Mouse (Mus musculus): ENCODE data around the gene Fam161b. TPM values are rescaled to one million over a fixed set of nuclear protein-coding genes. Genes with fewer than 3 reads are reported as not detected.

Fam161b gene
- 10 to 100 TPM; 11.9 to 14.8 TPM for total RNA-seq (2021)
- long read RNA-seq, experiment 1, transcript Fam161b-202 (9 exons, 3,000 nt), result major isoform, 7 of 12 reads
- long read RNA-seq, experiment 1, partial matches to known transcripts, result 1 of 12 reads
- long read RNA-seq, experiment 1, other reads (novel, unspliced or antisense), result 1 of 12 reads
- long read RNA-seq, experiment 2, transcript Fam161b-202 (9 exons, 3,000 nt), result major isoform, 6 of 12 reads
- long read RNA-seq, experiment 2, partial matches to known transcripts, result 0 of 12 reads
- long read RNA-seq, experiment 2, other reads (novel, unspliced or antisense), result 2 of 12 reads

GRCm38 (mm10) chr12:84361555-84362489, at the start of gene Fam161b, which contains the start of gene Coq6:
Gene Fam161b, minus strand, starts transcription at chr12:84361833.
Gene Coq6, plus strand, starts transcription at chr12:84361657.
- DNase-seq (ENCODE audit: low spot score in 2 of 2), result peak; percentile 95 to 96

GRCm38 (mm10) chr12:84408819-84409507, 47.3 kb upstream of the Fam161b start, which contains the start of the genes Entpd5 and Bbof1:
Gene Entpd5, minus strand, starts transcription at chr12:84409029.
Gene Bbof1, plus strand, starts transcription at chr12:84409071.
- peak; percentile 88 to 95 for DNase-seq (ENCODE audit: low spot score in 2 of 2)

DNA sequence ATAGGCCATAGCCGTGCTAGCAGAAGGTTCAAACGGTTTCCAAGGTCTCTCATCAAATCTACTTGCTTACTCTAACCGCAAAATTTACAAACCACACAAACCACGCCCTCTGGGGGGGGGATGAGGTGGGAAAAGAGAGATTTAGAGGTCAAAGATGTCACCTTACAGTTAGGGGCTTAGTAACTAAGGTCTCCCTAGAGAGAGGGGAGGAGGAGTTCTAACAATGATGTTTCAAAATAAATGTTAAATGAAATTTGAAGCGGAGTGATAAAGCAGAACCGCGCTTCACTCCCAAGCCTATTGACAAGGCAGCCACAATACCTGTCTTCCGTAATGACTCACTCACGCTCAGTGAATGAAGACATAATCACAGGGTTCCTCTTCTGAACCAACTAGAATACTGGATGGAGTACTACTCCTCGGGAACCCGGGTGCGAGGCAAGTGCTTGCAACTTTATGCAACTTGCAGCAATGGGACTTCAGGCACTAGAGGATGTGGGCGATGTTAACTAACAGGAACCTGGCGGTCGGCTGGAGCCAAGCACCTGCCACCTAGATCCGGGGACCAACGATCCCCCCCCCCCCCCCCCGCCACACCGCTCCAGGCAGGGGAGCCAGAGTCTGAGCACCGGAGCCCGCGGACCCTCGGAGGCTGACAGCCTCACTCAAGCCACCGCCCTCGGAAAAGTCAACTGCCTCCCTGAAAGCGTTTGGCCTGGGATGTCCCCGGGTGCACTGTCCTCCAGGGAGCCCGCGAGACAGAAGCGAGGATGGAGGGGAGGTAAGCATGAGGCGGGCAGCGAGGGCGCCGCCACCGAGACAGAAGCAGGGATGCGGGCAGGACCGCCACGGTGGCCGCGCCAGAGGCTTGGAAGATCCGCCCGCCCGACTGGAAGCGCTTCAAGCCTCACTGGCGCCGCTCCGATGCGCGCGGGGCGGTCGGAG, 46.5 kb upstream of the Fam161b start:
- peak; percentile 4 to 18 for DNase-seq (ENCODE audit: low spot score in 2 of 2)

DNA sequence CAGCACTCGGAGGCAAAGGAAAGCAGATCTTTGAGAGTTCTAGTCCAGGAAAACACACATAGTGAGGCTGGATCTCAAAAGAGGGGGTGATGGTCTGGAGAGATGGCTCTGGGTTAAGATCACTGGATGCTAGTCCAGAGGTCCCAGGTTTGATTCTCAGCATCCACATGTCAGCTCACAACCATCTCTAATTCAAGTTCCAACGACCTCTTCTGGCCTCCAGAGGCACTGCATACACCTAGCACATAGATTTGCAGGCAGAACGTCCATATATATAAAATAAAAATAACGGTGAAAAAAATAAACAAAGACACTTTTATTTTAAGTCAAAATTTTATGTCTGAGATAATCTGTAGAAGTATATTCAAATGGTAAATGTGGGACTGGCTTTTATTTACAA, 45.6 kb upstream of the Fam161b start:
- no peak for DNase-seq (ENCODE audit: low spot score in 2 of 2)

DNA sequence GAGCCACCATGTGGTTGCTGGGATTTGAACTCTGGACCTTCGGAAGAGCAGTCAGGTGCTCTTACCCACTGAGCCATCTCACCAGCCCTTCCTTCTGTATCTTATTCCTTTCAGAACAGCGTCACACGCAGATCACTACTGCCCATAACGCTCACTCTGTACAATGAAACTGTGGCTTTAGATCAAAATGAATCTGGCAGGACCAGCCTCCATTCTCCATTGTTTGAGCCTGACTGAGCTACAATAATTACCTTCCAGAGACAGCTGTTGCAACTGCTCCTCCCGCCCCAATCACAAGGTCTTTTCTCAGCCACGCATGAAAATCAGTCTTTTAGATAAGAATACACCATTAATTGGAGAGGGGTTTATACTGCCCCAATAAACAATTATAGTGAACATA, 42.9 kb upstream of the Fam161b start:
- no peak for DNase-seq (ENCODE audit: low spot score in 2 of 2)

DNA sequence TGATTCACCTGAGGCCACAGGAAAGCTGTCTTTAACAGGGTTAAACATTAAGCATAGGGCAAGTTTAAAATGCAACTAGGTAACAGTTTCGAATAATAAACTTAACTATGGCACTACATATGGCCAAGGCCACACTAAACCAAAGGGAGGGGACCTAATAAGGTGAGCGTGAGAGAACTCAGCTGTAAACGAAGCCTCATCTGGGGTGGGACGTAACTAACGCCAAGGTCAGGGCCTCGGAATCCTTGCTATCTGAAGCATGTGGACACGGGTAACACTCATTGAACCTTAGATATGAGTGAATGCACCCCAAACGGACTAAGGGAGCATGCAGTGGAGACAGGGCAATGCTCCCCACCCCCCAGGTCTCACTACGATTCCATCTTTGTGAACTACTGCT, 41.3 kb upstream of the Fam161b start:
- DNase-seq (ENCODE audit: low spot score in 2 of 2), result no peak

- DNase-seq (ENCODE audit: low spot score in 2 of 2), result no peak
These were observed 39.0 kb upstream of the Fam161b start for GRCm38 (mm10) chr12:84400653-84401052.

DNA sequence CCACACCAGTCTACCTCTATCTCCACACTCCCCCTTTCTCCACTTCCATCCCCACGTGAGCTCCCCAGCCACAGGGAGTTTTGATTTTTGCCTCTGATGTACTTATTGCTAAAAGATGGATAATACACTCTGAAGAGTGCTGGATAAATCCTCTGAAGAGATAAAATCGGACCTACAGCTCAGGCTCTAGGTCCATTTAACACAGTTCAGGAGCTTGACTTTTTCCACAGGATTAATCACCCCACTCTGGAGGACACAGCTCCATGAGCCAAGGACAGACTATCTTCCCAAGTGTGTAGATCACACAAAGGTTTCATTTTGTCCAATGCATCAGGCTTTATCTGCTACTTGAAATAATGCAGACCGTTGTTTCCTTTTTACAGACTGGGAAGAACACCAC, 38.4 kb upstream of the Fam161b start:
- DNase-seq (ENCODE audit: low spot score in 2 of 2), result no peak

DNA sequence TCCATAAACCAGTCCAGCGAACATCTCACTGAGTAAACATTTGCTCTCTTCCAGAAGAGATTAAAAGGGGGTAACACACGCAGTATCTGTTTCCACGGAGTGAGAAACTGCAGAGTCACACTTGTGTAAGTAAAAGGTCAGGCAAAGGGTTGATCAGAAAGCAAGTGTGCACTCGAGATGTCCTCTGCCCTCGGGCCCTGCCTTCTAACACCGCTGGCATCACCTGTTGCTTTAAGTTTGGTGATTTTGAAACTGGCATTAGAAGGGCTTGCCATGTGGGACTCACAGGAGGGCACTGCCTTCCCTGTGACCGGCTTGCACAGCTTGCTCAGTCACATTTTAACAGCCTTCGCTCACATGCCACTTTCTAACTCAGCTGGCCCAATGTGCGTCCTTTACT, 38.0 kb upstream of the Fam161b start:
- no peak for DNase-seq (ENCODE audit: low spot score in 2 of 2)

GRCm38 (mm10) chr12:84399135-84399534, 37.5 kb upstream of the Fam161b start:
- DNase-seq (ENCODE audit: low spot score in 2 of 2), result no peak

DNA sequence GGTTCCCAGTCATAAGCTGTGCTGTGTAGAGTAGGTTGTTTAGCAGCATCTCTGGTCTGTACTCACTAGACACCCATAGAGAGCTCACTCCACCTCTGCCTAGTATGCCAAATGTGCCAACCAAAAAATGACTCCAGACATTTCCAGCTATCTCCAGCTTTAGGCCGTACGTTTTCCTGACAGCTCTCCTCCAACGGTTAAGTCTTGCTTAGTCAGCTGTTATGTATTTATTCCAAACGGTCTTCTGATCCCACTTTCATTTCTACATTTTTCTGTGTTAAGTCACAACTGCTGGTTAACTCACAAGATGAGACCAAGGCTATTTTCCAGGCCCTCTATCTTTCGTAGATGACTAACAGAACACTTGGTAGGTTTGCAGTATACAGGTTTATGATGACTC, 37.0 kb upstream of the Fam161b start:
- DNase-seq (ENCODE audit: low spot score in 2 of 2), result no peak

DNA sequence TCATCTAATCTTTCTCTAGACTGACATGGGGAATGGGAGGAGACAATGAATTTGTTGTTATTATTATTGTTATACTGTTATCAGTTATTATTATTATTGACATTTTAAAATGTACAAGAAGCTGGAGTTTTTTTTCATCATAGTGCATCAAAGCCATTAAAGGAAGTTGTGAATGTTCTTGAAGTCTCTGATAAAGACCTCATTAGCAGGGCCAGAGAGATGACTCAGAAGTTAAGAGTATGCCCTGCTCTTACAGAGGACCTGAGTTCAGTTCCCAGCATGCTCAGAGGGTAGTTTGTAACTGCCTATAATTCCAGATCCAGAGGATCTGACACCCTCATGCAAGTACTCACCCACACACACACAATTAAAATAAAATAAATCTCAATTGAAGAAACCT, 36.1 kb upstream of the Fam161b start:
- DNase-seq (ENCODE audit: low spot score in 2 of 2), result no peak

DNA sequence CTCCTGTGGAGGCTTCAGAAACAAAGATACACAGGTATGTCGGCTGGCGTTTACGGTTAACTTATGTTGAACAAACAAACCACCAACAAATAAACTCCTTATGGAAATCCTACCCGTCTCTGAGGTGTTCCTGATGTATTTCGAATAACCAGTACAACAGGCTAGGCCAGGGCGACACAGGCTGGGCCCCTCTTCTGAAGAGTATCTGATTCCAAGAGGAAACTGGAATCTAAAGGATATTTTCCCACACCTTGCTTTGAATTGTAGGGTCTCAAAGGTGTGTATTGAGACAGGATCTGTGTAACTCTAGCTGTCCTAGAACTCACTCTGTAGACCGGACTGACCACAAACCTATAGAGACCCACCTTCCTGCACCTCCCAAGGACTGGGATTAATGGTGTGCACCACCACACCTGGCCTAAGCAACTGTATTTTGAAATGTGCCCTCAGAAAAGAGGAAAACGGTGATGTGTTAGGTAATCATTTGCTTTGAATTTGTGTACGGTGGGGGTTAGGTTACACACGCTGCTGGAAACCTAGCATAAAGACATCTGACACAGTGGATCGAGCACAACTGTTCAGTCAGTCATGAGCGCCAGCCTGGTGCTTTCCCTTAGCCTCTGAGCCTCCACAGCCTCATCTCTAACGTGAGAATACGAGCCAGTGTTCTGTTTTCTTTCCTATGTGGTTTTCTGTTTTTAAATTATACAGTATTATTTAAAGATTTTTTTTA, 35.5 kb upstream of the Fam161b start:
- no peak for DNase-seq (ENCODE audit: low spot score in 2 of 2)

DNA sequence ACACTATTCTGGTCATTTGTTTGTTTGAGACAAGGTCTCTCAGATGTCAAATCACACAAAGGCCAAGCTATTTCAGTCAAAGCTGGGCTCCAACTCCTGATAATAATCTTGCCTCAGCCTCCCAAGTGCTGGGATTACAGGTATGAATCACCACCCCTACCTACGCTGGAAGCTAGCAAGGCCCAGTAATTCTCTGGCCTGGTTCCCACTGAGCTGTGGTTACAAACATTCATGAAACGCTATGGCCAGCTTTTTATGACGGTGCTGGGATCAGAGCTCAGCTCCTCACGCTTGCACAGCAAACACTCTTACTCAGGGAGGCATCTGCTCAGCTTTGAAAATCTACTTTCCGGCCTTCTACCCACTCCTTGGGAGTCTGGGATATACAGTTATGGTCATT, 32.2 kb upstream of the Fam161b start:
- no peak for DNase-seq (ENCODE audit: low spot score in 2 of 2)

DNA sequence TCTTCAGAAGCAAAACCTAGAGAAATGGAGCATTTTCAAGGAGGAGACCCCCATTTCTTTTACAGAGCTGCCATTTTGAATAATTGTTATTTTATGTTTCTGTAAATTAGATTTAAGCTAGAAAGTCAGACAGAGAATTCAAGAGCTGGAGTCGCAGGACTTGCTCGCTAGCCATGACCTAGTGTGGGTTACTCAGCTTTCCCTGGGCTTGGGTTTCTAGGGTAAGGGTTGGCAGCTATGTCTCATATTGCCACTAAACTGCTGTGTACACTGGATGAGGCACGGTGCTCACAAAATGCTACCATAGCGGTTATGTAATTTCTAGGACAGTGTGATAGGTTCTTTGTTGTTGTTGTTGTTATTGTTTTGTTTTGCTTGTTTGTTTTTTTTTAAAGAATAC, 31.0 kb upstream of the Fam161b start:
- DNase-seq (ENCODE audit: low spot score in 2 of 2), result no peak

GRCm38 (mm10) chr12:84390336-84390735, 28.7 kb upstream of the Fam161b start:
- no peak for DNase-seq (ENCODE audit: low spot score in 2 of 2)

DNA sequence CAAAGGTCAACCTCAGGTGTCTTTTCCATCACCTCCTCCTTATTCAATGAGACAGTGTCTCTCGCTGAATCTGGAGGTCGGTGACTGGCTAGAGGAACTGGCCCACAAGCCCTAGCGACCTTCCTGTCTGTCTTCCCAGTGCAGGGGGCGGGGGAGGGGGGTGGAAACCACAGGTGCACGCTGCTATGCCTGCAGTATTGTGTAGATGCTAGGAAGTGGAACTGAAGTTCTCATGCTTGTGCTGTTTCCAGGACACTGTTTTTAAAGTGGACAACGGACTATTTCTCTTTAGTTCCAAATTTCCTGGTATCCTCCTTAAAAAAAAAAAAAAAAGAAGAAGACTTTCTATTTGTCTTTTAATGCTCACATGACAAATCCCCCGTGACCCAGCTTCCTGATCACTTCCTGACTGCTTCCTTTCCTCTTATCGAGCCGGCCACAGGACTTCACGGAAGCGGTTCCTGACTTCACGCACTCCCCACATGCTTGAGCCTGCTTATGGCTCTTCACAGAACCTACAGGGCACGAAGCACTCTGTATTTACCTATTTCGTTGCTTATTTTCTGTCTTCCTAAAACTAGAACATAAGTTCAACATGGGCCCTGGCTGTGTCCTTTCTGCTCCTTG, 27.3 kb upstream of the Fam161b start:
- DNase-seq (ENCODE audit: low spot score in 2 of 2), result no peak

DNA sequence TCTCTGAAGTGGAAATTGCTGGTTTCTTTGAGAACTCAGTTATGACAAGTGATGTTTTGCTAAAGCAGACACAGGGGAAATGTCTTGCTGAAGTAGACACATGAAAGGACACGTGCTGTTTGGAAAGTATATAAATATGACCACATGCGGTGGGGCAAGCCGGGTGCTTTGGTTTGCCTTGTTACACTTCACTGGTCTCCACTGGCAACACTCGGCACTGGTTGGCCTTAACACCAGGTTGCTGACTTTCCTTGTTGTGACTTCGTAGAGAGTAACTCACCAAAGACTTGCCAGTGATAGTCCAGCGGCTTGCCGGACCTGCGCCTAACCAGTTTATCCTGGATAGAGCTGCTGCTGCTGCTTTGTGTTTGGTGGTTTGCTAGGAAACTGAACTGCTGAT, 26.5 kb upstream of the Fam161b start:
- DNase-seq (ENCODE audit: low spot score in 2 of 2), result no peak

GRCm38 (mm10) chr12:84385408-84385807, 23.8 kb upstream of the Fam161b start:
- DNase-seq (ENCODE audit: low spot score in 2 of 2), result no peak
